Mouse (Mus musculus): ENCODE measurements around the gene Farp1.

Gene Farp1

GRCm38 (mm10) chr14:121270490-121270889, 235.5 kb downstream of the Farp1 start:
- DNase-seq, result no peak

GRCm38 (mm10) chr14:121274985-121275384, 240.0 kb downstream of the Farp1 start:
- no peak for DNase-seq

DNA sequence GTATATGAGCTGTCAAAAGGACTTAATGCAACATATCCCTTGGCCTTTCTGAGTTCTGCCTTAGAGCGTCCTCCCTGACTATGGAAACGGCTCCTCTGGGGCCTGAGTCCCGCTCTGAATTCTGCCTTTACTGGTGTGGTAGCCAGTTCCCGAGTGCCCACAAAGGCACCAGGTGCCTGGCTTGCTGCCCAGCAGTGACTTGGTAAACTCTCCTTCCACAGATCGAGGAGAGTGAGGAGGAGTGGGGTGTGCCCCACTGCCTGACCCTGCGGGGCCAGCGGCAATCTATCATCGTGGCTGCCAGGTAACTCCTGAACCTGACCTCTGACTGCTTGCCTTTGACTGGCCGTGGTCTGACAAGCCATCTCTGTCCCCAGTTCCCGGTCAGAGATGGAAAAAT, 241.0 kb downstream of the Farp1 start:
- DNase-seq, result no peak

GRCm38 (mm10) chr14:121279106-121279505, 244.1 kb downstream of the Farp1 start:
- DNase-seq, result peak; percentile 77

DNA sequence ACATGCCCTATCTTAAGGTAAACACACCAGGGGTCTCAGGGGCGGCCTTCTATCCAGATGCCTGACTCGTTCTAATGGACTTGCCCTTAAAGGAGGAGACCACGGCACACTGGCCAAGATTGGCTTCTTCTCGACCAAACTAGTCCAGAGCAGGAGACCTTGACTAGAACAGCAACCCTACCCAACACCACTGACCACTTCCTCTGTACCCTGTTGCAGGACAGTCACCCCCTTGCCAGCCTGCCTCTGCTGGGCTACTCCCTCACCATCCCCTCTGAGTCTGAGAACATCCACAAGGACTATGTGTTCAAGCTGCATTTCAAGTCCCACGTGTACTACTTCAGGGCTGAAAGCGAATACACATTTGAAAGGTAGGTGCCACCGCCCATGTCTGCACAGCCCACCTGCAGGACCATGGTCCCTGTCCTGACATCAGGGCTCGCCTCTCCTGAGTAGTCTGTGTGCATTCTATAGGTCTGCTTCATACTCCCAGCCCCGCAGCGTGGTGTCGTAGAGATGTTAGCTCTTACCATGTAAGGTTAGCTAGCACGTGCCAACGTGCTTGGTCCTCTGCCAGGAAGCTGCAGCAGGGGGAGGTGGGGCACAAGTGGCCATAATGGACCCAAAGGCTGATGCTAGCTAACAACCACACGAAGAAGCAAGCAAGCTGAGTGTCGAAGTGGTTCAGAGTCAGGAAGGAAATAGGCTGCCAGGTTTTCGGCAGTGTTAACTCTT, 245.8 kb downstream of the Farp1 start:
- no peak for DNase-seq

GRCm38 (mm10) chr14:121281336-121281710, 246.3 kb downstream of the Farp1 start:
- DNase-seq, result no peak

DNA sequence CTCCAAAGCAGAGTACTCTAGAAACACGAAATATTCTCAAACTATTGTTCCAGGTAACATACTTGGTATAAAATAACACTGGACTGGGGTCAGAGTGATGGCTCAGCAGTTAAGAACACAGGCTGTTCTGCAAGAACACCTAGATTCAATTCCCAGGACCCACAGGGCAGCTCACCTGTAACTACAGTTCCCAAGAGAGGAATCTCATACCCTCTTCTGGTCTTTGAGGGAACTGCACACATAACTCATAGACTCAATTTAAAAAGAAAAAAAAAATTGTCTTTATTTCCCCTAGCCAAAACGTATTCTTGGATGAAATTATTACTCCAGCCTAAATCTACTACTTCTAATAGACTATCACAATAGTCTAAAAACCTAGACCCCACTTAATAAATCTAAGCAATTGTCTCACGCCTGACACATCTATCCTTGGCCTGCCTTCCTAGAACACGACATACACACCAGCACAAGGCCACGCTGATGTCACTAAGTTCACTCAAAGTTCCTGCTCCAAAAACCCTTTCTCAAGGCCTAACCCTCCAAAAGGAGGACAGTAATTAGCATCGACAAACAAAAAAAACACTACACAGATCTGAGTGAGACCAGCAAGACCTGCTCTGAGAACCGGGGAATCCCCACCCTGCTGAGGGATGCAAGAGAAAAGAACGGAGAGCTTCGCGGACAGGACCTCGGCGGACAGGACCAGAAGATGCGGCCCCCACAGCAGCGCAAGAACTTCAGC, 250.6 kb downstream of the Farp1 start:
- no peak for DNase-seq

DNA sequence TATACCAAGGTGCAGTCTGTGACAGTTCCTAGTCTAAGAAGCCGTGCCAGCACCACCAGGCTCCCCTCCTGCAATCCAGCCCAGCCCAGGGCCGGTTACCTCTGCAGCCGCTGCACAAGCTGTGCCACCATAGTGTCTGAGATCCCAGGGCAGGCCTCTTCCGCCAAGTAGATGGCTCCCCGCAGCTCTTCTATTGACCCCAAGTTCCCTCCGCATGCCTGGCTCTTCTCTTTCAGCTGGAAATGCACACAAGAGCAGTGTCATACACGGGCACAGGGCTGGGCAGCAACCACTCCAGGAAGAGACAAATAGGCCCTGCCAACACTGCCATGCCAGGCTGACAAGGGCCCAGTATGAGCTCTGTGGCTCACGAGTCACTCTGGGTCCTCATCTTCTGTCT, 256.9 kb downstream of the Farp1 start:
- no peak for DNase-seq

DNA sequence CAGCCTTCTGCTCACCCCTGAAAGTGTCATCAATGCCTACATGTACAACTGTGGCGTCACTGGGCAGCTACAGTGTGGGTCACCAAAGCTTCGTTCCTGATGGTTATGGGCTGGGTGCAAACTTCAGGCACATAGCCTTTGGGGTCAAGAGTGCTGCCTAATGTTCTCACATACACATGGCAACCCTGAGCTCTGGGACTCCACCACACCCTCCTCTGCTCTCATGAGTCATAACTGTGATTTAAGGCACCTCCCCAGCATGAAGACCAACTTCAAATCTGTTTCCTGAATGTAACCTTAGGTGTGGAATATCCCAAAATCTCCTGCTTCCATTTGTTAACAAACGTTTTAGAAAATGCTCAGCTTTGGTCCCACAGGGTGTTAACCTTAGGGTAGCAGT, 257.4 kb downstream of the Farp1 start:
- DNase-seq, result no peak

GRCm38 (mm10) chr14:121294484-121294883, 259.5 kb downstream of the Farp1 start:
- no peak for DNase-seq

- no peak for DNase-seq
Measured at GRCm38 (mm10) chr14:121297103-121297502, 262.1 kb downstream of the Farp1 start.

DNA sequence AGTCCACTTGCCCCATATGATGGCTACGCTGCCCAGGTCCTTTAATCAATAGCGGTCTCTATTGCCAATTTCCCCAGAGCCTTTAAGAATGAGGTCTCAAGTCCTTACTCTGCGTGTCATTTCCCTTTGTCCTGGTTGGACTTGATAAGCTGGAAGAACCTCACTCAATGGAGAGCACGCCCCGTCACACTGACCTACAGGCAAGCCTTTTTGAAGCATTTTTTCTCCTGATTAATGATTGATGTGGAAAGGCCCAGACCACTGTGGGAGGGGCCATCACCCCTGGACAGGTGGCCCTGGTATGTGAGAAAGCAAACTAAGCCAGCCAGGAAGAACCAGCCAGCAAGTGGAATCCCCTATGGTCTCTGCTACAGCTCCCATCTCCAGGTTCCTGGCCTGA, 263.5 kb downstream of the Farp1 start:
- no peak for DNase-seq

- no peak for DNase-seq
Measured at GRCm38 (mm10) chr14:121299093-121299492, 264.1 kb downstream of the Farp1 start.

- DNase-seq, result no peak
Measured at GRCm38 (mm10) chr14:121304523-121304922, 269.5 kb downstream of the Farp1 start.

DNA sequence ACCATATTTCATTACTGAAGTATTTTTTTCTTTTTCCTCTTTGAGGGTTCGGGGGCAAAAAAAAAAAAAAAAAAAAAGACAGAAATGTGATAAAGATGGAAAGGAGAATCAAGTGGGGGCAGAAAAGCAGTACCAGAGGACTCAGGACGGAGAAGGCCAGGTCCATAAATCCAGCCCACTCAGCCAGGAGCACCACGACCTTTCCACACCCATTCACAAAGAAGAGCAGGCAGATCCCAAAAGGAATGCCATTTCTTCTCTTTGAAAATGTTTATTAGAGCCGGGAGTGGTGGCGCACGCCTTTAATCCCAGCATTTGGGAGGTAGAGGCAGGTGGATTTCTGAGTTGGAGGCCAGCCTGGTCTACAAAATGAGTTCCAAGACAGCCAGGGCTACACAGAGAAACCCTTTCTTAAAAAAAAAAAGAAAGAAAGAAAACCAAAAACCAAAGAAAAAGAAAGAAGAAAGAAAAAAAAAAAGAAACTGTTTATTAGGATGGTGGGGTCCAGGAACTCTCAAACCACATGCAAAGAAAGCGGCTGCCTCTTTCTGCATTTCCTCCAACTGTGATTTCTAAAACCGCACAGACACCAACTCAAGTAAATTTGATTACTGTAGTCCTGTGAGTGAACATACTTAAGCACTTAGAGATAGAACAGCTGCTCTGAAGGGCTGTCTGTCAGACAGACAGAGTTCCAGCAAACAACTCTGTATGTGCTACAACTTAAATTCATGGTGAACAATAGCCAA, 270.5 kb downstream of the Farp1 start:
- DNase-seq, result no peak

DNA sequence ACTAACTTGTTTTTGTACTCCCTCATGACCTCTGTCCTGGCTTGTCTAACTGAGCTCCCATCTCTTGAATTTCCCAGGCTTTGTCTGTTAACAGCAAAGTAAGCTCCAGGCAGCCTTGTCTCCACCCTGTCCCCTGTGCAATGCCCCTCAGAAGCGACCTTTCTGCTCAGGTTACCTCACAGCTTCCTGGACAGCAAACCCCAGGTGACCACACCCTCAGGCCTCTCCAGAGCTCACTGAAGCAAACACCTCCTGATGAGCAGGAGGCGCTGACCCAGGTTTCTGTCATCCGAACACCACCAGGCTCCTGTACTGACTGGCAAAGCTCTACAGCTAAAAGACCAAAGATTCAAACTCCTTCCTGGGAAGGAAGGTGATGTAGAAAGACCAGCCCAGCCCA, 274.9 kb downstream of the Farp1 start:
- no peak for DNase-seq

GRCm38 (mm10) chr14:121310325-121311080, 275.5 kb downstream of the Farp1 start:
- DNase-seq, result no peak

DNA sequence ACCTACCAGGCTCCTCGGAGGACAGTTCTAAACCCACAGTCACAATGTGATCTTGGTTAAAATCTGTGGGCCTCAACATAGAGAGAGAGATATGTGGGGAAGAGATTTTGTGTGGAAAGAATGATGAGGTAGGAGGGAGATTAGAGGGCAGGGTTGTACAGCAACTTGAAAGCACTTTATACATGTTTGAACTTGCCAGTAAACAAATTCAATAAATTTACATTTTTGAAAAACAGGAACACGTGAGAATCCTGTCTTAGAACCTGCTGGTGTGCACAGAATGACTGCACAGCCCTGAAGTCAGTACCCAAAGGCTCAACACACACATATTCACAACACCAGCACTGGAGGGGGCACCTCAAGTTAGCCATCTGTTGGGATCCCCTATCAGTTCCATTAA, 276.1 kb downstream of the Farp1 start:
- no peak for DNase-seq

DNA sequence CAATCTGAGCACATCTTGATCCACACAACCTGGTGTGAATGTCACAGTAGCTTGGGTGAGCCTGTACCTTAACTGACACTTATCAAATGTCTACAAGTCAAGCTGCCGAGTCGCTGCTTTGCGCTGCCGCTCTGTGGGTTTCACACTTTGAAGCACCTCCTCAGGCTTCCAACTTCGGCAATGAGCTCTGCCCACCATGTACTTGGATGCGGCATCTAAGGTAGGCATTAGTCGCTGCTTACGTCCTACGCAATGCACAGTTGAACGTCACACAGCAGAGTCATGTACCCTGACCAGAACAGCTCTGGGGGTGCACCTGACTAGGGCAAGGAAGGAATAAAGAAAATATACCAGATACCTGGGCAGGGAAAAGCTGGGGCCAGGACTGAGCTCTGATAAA, 278.3 kb downstream of the Farp1 start:
- no peak for DNase-seq

DNA sequence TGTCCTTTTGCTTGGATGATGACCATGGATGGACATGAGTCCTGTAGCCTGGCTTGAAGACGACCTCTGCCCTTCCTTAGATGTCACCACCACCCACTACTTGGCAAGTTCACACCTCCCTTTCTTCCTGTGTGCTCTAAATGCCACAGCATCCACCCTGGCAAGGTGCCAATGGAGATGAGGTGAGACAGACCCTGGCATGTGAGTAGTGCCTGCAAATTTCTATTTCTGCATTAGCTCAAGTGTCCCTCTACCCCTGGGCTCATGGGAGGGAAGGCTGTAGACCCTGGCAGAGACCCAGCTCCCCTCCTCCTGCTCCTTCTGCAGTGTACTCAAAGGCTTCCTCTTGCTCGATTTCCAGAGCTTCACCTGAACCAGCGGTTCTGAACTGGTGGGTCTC, 279.9 kb downstream of the Farp1 start:
- DNase-seq, result no peak

GRCm38 (mm10) chr14:121316136-121316535, 281.1 kb downstream of the Farp1 start:
- DNase-seq, result no peak

DNA sequence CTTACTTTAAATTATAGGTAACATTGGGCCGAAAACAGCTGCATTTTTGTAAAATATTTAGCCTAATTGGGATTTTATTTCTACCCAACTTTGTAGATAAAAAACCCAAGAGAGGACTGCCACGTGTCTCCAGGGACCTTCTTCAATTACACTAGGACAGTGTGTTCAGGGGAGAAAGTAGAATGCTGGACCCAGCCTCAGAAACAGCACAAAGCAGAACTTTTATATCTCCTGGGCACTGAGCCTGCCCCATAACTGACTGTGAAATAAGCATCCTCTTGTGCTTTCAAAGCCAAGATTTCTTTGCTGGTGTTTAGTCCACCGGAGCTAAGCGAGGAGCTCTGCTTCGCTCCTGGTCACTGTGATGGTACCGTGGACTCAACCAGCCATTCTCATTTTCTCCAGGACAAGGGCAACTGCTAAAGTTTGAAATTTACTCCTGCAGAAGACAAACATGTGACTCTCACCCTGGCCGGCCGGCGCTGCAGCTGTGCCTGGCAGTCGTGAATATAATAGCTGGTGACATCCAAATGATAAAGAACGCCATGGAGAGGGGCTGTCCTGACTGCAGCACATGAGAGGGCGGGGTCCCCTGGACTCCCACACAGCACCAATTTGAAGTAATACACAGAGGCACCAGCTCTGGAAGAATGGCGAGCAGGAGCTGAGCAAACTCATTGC, 281.8 kb downstream of the Farp1 start:
- no peak for DNase-seq

DNA sequence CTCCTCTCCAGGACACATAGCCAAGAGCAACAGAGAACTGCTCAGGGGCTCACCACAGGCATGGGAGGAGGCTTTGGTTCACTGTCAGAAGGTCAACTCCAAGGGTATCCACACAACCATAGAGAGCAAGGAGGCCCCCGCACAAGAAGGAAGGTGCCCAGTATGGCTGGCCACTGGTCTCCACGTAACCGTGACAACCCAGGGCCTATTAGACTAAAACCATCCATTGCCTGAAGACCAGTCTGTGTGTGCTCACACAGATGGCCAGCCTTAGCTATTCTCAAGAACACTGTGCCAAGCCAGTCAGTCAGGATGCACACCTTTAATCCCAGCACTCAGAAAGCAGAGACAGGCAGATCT, 282.3 kb downstream of the Farp1 start:
- DNase-seq, result no peak

Measured in right cerebral cortex, adult 18-20 months (tissue).